Mouse (Mus musculus): ENCODE measurements around the gene Dguok.

The Dguok gene

GRCm38 (mm10) chr6:83435174-83435573 is 71.6 kb downstream of the Dguok start:
- peak in 1 of 2 experiments; percentile 62 for DNase-seq (ENCODE audit: low spot score in 2 of 2)

- DNase-seq (ENCODE audit: low spot score in 2 of 2): no peak
Observed at GRCm38 (mm10) chr6:83433546-83433945, 73.2 kb downstream of the Dguok start.

- no peak for DNase-seq (ENCODE audit: low spot score in 2 of 2)
Observed at GRCm38 (mm10) chr6:83432966-83433365, 73.8 kb downstream of the Dguok start.
